ENCODE assay signal across 21 mouse cellular contexts in genomic region chr14:83088713-83089112, GRCm38 (mm10).
DNase-seq lines count a peak whose midpoint lies in the region; ATAC-seq and TF ChIP-seq lines count a peak whose summit lies in the region.
"Had no signal": no experiment of that assay in that cellular context is flagged by ENCODE, and none has a peak within 500 bp of the region (broad histone marks: within the 10 kb centered on the region; RNA-seq: fewer than 3 reads in every experiment).

No protein-coding gene starts in this region.

- no peaks in the 10 kb centered on the region for H3K79me2 ChIP-seq in MEL (ENCODE audit: control insufficient read depth, insufficient read depth, low read length, poor library complexity)

- no peak overlapping the region for H3K4me3 ChIP-seq in gastrocnemius, adult 2 months
- no peak overlapping the region for H3K4me3 ChIP-seq in MEL (ENCODE audit: control insufficient read depth in 1 of 2, insufficient read depth in 1 of 2, low read depth in 2 of 2, low read length in 2 of 2)
- no peak overlapping the region for H3K4me3 ChIP-seq in kidney, embryonic 15.5 days (replicated peaks)
- H3K4me3 ChIP-seq: embryonic facial prominence, embryonic 15.5 days; forebrain, embryonic 15.5 days; heart, embryonic 10.5 days; hindbrain, embryonic 10.5 days; intestine, embryonic 15.5 days; midbrain, embryonic 12.5 days had no signal

- ATAC-seq in kidney, embryonic 15.5 days (replicated peaks; ENCODE audit: low FRiP score): no peak
- ATAC-seq: forebrain, embryonic 15.5 days; hindbrain, embryonic 16.5 days; intestine, embryonic 15.5 days; lung, postnatal 0 days had no signal

- TF ChIP-seq POLR2A in MEL (IDR thresholded peaks at IDR 0.05; ENCODE audit: control insufficient read depth in 1 of 2, insufficient read depth in 1 of 2, low read depth in 1 of 2, low read length in 2 of 2, poor library complexity in 1 of 2): no peak

- no peaks in the 10 kb centered on the region; a peak in 2 of 4 replicates for H3K36me3 ChIP-seq in MEL (ENCODE audit: control insufficient read depth in 1 of 2, insufficient read depth in 2 of 2, low read length in 2 of 2)
- no peaks in the 10 kb centered on the region for H3K36me3 ChIP-seq in kidney, embryonic 15.5 days
- H3K36me3 ChIP-seq: embryonic facial prominence, embryonic 15.5 days; forebrain, embryonic 15.5 days; heart, embryonic 10.5 days; hindbrain, embryonic 10.5 days; intestine, embryonic 15.5 days; midbrain, embryonic 12.5 days had no signal

- TF ChIP-seq RAD21 in MEL (IDR thresholded peaks at IDR 0.05; ENCODE audit: low read depth, low read length): no peak

- TF ChIP-seq CTCF in gastrocnemius, adult 2 months (IDR thresholded peaks at IDR 0.05): no peak
- no peak for TF ChIP-seq CTCF in MEL (IDR thresholded peaks at IDR 0.05 in 2 of 3, conservative IDR thresholded peaks at IDR 0.05 in 1 of 3; ENCODE audit: control insufficient read depth in 1 of 3, insufficient read depth in 1 of 3, low read depth in 2 of 3, low read length in 3 of 3, poor library complexity in 1 of 3, severe bottlenecking in 1 of 3)

- peaks cover 0 to 8% of the 10 kb centered on the region in 2 experiments; a peak in 2 of 4 replicates for H3K4me1 ChIP-seq in MEL (ENCODE audit: control insufficient read depth in 1 of 2, insufficient read depth in 2 of 2, low read length in 2 of 2)
- H3K4me1 ChIP-seq in kidney, embryonic 15.5 days: no peaks in the 10 kb centered on the region
- H3K4me1 ChIP-seq: embryonic facial prominence, embryonic 15.5 days; forebrain, embryonic 15.5 days; heart, embryonic 10.5 days; hindbrain, embryonic 10.5 days; intestine, embryonic 15.5 days; midbrain, embryonic 12.5 days had no signal

- peak; percentile 69 to 84 for TF ChIP-seq EP300 in MEL (IDR thresholded peaks at IDR 0.05; ENCODE audit: low read depth in 1 of 2, low read length in 2 of 2)

- no peaks in the 10 kb centered on the region for H3K9me3 ChIP-seq in MEL (replicated peaks; ENCODE audit: insufficient read depth, low read length)
- H3K9me3 ChIP-seq in kidney, embryonic 15.5 days (replicated peaks): no peaks in the 10 kb centered on the region
- H3K9me3 ChIP-seq: embryonic facial prominence, embryonic 15.5 days; forebrain, embryonic 15.5 days; heart, embryonic 10.5 days; hindbrain, embryonic 10.5 days; intestine, embryonic 15.5 days; midbrain, embryonic 12.5 days had no signal

- DNase-seq in gastrocnemius, adult 2 months: peak; percentile 18
- DNase-seq in gastrocnemius, postnatal 14 days: no peak
- DNase-seq in lung, postnatal 36 days: peak; percentile 1
- DNase-seq in lung, postnatal 14 days: no peak
- DNase-seq in 416B (ENCODE audit: low read depth) (peak; percentile 50), MEL (ENCODE audit: low read depth, low spot score) (peak; percentile 93)
- DNase-seq: adrenal gland, postnatal 36 days; cerebellum, adult 11 months; embryo, embryonic 11 days; kidney, adult 8-10 months; kidney, postnatal 14 days; thymus, postnatal 14 days had no signal

- no peak overlapping the region for H3K27ac ChIP-seq in gastrocnemius, adult 2 months
- no peak overlapping the region for H3K27ac ChIP-seq in MEL (ENCODE audit: control insufficient read depth, low read depth, low read length)
- H3K27ac ChIP-seq in kidney, embryonic 15.5 days: no peak overlapping the region
- H3K27ac ChIP-seq: embryonic facial prominence, embryonic 15.5 days; forebrain, embryonic 15.5 days; heart, embryonic 10.5 days; hindbrain, embryonic 10.5 days; intestine, embryonic 15.5 days; midbrain, embryonic 12.5 days had no signal

- no peak overlapping the region for H3K9ac ChIP-seq in MEL (ENCODE audit: control insufficient read depth, low read depth, low read length, poor library complexity, severe bottlenecking)
- no peak overlapping the region for H3K9ac ChIP-seq in kidney, embryonic 15.5 days
- H3K9ac ChIP-seq: embryonic facial prominence, embryonic 15.5 days; forebrain, embryonic 15.5 days; intestine, embryonic 15.5 days; midbrain, embryonic 12.5 days had no signal

- H3K27me3 ChIP-seq in MEL (ENCODE audit: control insufficient read depth in 1 of 2, insufficient read depth in 2 of 2, low read length in 2 of 2): no peaks in the 10 kb centered on the region
- no peaks in the 10 kb centered on the region for H3K27me3 ChIP-seq in kidney, embryonic 15.5 days
- H3K27me3 ChIP-seq: embryonic facial prominence, embryonic 15.5 days; forebrain, embryonic 15.5 days; intestine, embryonic 15.5 days; midbrain, embryonic 12.5 days had no signal

- intact Hi-C loops in gastrocnemius, adult 2 months (cut with DNase I): no loop called here
- intact Hi-C loops in gastrocnemius, postnatal 14 days (cut with DNase I; ENCODE audit: low total_unique reads): no loop called here

- H3K4me2 ChIP-seq in kidney, embryonic 15.5 days: no peak overlapping the region
- H3K4me2 ChIP-seq: embryonic facial prominence, embryonic 15.5 days; forebrain, embryonic 15.5 days; intestine, embryonic 15.5 days; midbrain, embryonic 12.5 days had no signal

TF ChIP-seq in MEL, 35 proteins besides CTCF, POLR2A, EP300 and RAD21:
- no peak for TF ChIP-seq MXI1 (IDR thresholded peaks at IDR 0.05; ENCODE audit: low read depth, low read length)
- TF ChIP-seq ELF1 (IDR thresholded peaks at IDR 0.05; ENCODE audit: low read depth, low read length): no peak
- no peak for TF ChIP-seq ZMIZ1 (IDR thresholded peaks at IDR 0.05; ENCODE audit: low read depth, low read length)
- TF ChIP-seq RCOR1 (IDR thresholded peaks at IDR 0.05; ENCODE audit: low read depth, low read length): 0 out of 2 replicates have a peak, but pooled peaks have one; percentile 13
- no peak for TF ChIP-seq JUND (IDR thresholded peaks at IDR 0.05; ENCODE audit: low read depth, low read length)
- peak; percentile 60; the same call in 1 of the 2 replicates for TF ChIP-seq GATA1 (IDR thresholded peaks at IDR 0.05; ENCODE audit: low read depth, low read length)
- no peak for TF ChIP-seq MEF2A (IDR thresholded peaks at IDR 0.05; ENCODE audit: extremely low read depth, insufficient replicate concordance, low read depth, low read length, poor library complexity, severe bottlenecking)
- TF ChIP-seq POLR2AphosphoS2 (IDR thresholded peaks at IDR 0.05; ENCODE audit: low read length): no peak
- no peak for TF ChIP-seq GABPA (IDR thresholded peaks at IDR 0.05; ENCODE audit: low read depth, low read length)
- TF ChIP-seq TBP (IDR thresholded peaks at IDR 0.05; ENCODE audit: low read depth, low read length): 0 out of 2 replicates have a peak, but pooled peaks have one; percentile 29
- no peak for TF ChIP-seq USF2 (IDR thresholded peaks at IDR 0.05; ENCODE audit: borderline replicate concordance in 1 of 2, insufficient read depth in 1 of 2, low read depth in 1 of 2, low read length in 2 of 2)
- TF ChIP-seq CHD1 (IDR thresholded peaks at IDR 0.05; ENCODE audit: low read depth, low read length): no peak
- TF ChIP-seq NELFE (IDR thresholded peaks at IDR 0.05; ENCODE audit: low read depth, low read length): no peak
- TF ChIP-seq ZNF384 (IDR thresholded peaks at IDR 0.05; ENCODE audit: low read depth, low read length): no peak
- no peak for TF ChIP-seq NRF1 (IDR thresholded peaks at IDR 0.05; ENCODE audit: insufficient read depth, low read depth, low read length, poor library complexity, severe bottlenecking)
- no peak for TF ChIP-seq SMC3 (IDR thresholded peaks at IDR 0.05; ENCODE audit: low read depth, low read length)
- no peak for TF ChIP-seq MAX (IDR thresholded peaks at IDR 0.05; ENCODE audit: low read length)
- TF ChIP-seq TAL1 (IDR thresholded peaks at IDR 0.05; ENCODE audit: low read length): no peak; the same call in 1 of the 2 replicates
- peak; percentile 44; the same call in 1 of the 2 replicates for TF ChIP-seq ETS1 (IDR thresholded peaks at IDR 0.05; ENCODE audit: low read depth, low read length)
- no peak for TF ChIP-seq HCFC1 (IDR thresholded peaks at IDR 0.05; ENCODE audit: low read depth, low read length)
- TF ChIP-seq ZKSCAN1 (IDR thresholded peaks at IDR 0.05; ENCODE audit: low read depth, low read length): no peak
- TF ChIP-seq E2F4 (IDR thresholded peaks at IDR 0.05; ENCODE audit: borderline replicate concordance, low read depth, low read length): no peak
- TF ChIP-seq TCF12 (IDR thresholded peaks at IDR 0.05; ENCODE audit: low read depth, low read length): peak; percentile 70
- TF ChIP-seq BHLHE40 (IDR thresholded peaks at IDR 0.05; ENCODE audit: borderline replicate concordance, low read depth, low read length): no peak
TF ChIP-seq in MEL: peak in this region for 5.

Comparison
In these comparisons a context has a peak if more than half of its experiments do, and no peak if none do; other contexts are left out.
1. DNase-seq: peak in gastrocnemius, adult 2 months (single experiment), lung, postnatal 36 days (single experiment), 416B (single experiment) and MEL (single experiment); none in gastrocnemius, postnatal 14 days (single experiment) and lung, postnatal 14 days (single experiment).